In genomic region chr12:83231258-83231657, GRCm38 (mm10) we compare ENCODE assay signal across 21 mouse cellular contexts.
"Had no signal": no experiment of that assay in that cellular context is flagged by ENCODE, and none has a peak within 500 bp of the region (broad histone marks: within the 10 kb centered on the region; RNA-seq: fewer than 3 reads in every experiment).

No protein-coding gene starts in this region.

- H3K4me1 ChIP-seq: intestine, embryonic 15.5 days; limb, embryonic 13.5 days; liver, embryonic 12.5 days; liver, embryonic 15.5 days; lung, embryonic 15.5 days; stomach, embryonic 15.5 days had no signal

- H3K27me3 ChIP-seq: intestine, embryonic 15.5 days; kidney, embryonic 15.5 days; limb, embryonic 13.5 days; liver, embryonic 12.5 days; liver, embryonic 15.5 days; lung, embryonic 15.5 days; midbrain, embryonic 13.5 days; neural tube, embryonic 13.5 days; stomach, embryonic 15.5 days had no signal

- ATAC-seq: intestine, embryonic 15.5 days; liver, embryonic 12.5 days; midbrain, embryonic 13.5 days; midbrain, embryonic 16.5 days had no signal

- H3K9me3 ChIP-seq: intestine, embryonic 15.5 days; limb, embryonic 10.5 days; limb, embryonic 13.5 days; liver, embryonic 15.5 days; stomach, embryonic 15.5 days had no signal

- H3K36me3 ChIP-seq: intestine, embryonic 15.5 days; kidney, embryonic 15.5 days; limb, embryonic 10.5 days; limb, embryonic 13.5 days; liver, embryonic 12.5 days; liver, embryonic 15.5 days; lung, embryonic 15.5 days; midbrain, embryonic 13.5 days; neural tube, embryonic 13.5 days; stomach, embryonic 15.5 days had no signal

- DNase-seq: kidney, adult 11 months; kidney, adult 8-10 months; kidney, postnatal 10 days; kidney, postnatal 36 days; liver; lung, adult 18-20 months; lung, postnatal 10 days; thymus, postnatal 4 days had no signal

- H3K27ac ChIP-seq: intestine, embryonic 15.5 days; kidney, embryonic 15.5 days; limb, embryonic 10.5 days; limb, embryonic 13.5 days; liver, embryonic 12.5 days; liver, embryonic 15.5 days; lung, embryonic 15.5 days; macrophage; midbrain, embryonic 13.5 days; neural tube, embryonic 13.5 days; stomach, embryonic 15.5 days had no signal

- H3K4me3 ChIP-seq: intestine, embryonic 15.5 days; kidney, embryonic 15.5 days; limb, embryonic 10.5 days; limb, embryonic 13.5 days; liver, embryonic 12.5 days; liver, embryonic 15.5 days; lung, embryonic 15.5 days; midbrain, embryonic 13.5 days; myocyte; neural tube, embryonic 13.5 days; stomach, embryonic 15.5 days had no signal
